30 mouse cellular contexts compared by ENCODE assay signal in the genomic region with DNA sequence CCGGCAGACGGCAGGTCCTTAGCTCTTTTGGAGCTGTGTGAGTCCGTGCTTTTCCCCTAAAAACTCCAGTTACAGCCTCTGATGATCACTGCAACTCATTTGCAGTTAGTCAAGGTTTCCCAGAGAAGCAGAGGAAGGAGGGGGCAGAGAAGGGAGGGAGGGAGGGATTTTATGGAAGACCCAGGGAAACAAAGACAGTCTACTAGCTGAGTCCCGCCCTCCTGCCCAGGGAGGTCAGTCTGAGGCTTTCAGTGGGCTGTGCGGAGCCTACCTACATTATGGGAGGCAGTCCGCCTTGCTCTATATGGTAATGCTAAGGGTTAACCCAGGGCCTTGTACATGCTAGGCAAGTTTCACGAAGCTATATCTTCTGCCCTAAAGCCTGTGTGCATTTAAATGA. TPM values are rescaled to one million over a fixed set of nuclear protein-coding genes. Genes with fewer than 3 reads are reported as not detected.
DNase-seq lines count a peak whose midpoint lies in the region; ATAC-seq lines count a peak whose summit lies in the region.
"Had no signal": no experiment of that assay in that cellular context is flagged by ENCODE, and none has a peak within 500 bp of the region (broad histone marks: within the 10 kb centered on the region; RNA-seq: fewer than 3 reads in every experiment).

No protein-coding gene starts in this region.

- H3K36me3 ChIP-seq in midbrain, embryonic 10.5 days, result no peaks in the 10 kb centered on the region
- no peaks in the 10 kb centered on the region for H3K36me3 ChIP-seq in midbrain, embryonic 14.5 days (ENCODE audit: control insufficient read depth, insufficient read depth, low read length)
- H3K36me3 ChIP-seq in limb, embryonic 11.5 days (ENCODE audit: control insufficient read depth, insufficient read depth, low read length), result no peaks in the 10 kb centered on the region
- H3K36me3 ChIP-seq: embryonic facial prominence, embryonic 15.5 days; heart, embryonic 13.5 days; hindbrain, embryonic 15.5 days; limb, embryonic 13.5 days; liver, embryonic 12.5 days; neural tube, embryonic 13.5 days; stomach, embryonic 15.5 days had no signal

- peaks cover 7% of the 10 kb centered on the region; the same call in 1 of the 2 replicates for H3K27me3 ChIP-seq in midbrain, embryonic 10.5 days (ENCODE audit: low read depth, poor library complexity, severe bottlenecking)
- no peaks in the 10 kb centered on the region for H3K27me3 ChIP-seq in midbrain, embryonic 14.5 days (ENCODE audit: control insufficient read depth, insufficient read depth, low read length)
- H3K27me3 ChIP-seq in limb, embryonic 11.5 days (ENCODE audit: control insufficient read depth, insufficient read depth, low read length), result no peaks in the 10 kb centered on the region
- H3K27me3 ChIP-seq: embryonic facial prominence, embryonic 15.5 days; heart, embryonic 13.5 days; hindbrain, embryonic 15.5 days; limb, embryonic 13.5 days; stomach, embryonic 15.5 days had no signal

- H3K9me3 ChIP-seq in midbrain, embryonic 10.5 days (replicated peaks), result no peaks in the 10 kb centered on the region
- H3K9me3 ChIP-seq in midbrain, embryonic 14.5 days (ENCODE audit: control insufficient read depth, low read length), result no peaks in the 10 kb centered on the region
- H3K9me3 ChIP-seq in limb, embryonic 11.5 days (ENCODE audit: control insufficient read depth, low read length), result no peaks in the 10 kb centered on the region
- H3K9me3 ChIP-seq: embryonic facial prominence, embryonic 15.5 days; heart, embryonic 13.5 days; hindbrain, embryonic 15.5 days; limb, embryonic 13.5 days; liver, embryonic 12.5 days; neural tube, embryonic 13.5 days; stomach, embryonic 15.5 days had no signal

- H3K4me3 ChIP-seq in midbrain, embryonic 10.5 days, result peak overlapping the region; percentile 12; the same call in 1 of the 2 replicates
- H3K4me3 ChIP-seq in midbrain, embryonic 14.5 days (replicated peaks; ENCODE audit: low read depth, low read length), result no peak overlapping the region
- no peak overlapping the region for H3K4me3 ChIP-seq in limb, embryonic 11.5 days (ENCODE audit: low read depth, low read length)
- H3K4me3 ChIP-seq: embryonic facial prominence, embryonic 15.5 days; heart, embryonic 13.5 days; hindbrain, embryonic 15.5 days; limb, embryonic 13.5 days; liver, embryonic 12.5 days; neural tube, embryonic 13.5 days; stomach, embryonic 15.5 days had no signal

- peak; percentile 42 for DNase-seq in heart, adult 11 months
- DNase-seq in heart, adult 9 months (ENCODE audit: low spot score in 2 of 2), result no peak
- no peak for DNase-seq in midbrain, embryonic 10.5 days (ENCODE audit: low spot score)
- no peak for DNase-seq in midbrain, embryonic 14.5 days
- DNase-seq in embryo, embryonic 11 days, result peak; percentile 42
- no peak for DNase-seq in limb, embryonic 11.5 days (ENCODE audit: low spot score)
- DNase-seq in spleen, postnatal 36 days (ENCODE audit: low spot score in 2 of 2), result no peak
- DNase-seq: adrenal gland, postnatal 25 days; cerebellum, adult 9-10 months; forebrain, postnatal 0 days; gastrocnemius, postnatal 14 days; heart, adult 18-20 months; heart, postnatal 14 days; lung, adult 2 months; lung, postnatal 14 days; right cerebral cortex, adult 18-20 months; right cerebral cortex, postnatal 4 days; thymus, adult 18-20 months; thymus, postnatal 36 days had no signal

- no peak overlapping the region for H3K4me2 ChIP-seq in midbrain, embryonic 14.5 days (ENCODE audit: low read length)
- H3K4me2 ChIP-seq in limb, embryonic 11.5 days (ENCODE audit: low read depth, severe bottlenecking), result no peak overlapping the region
- H3K4me2 ChIP-seq: embryonic facial prominence, embryonic 15.5 days; heart, embryonic 13.5 days; hindbrain, embryonic 15.5 days; limb, embryonic 13.5 days; liver, embryonic 12.5 days; neural tube, embryonic 13.5 days; stomach, embryonic 15.5 days had no signal

- no peak overlapping the region for H3K9ac ChIP-seq in midbrain, embryonic 14.5 days (replicated peaks; ENCODE audit: low read length)
- H3K9ac ChIP-seq in limb, embryonic 11.5 days (ENCODE audit: low read length), result no peak overlapping the region
- H3K9ac ChIP-seq: embryonic facial prominence, embryonic 15.5 days; forebrain, postnatal 0 days; heart, embryonic 13.5 days; hindbrain, embryonic 15.5 days; limb, embryonic 13.5 days; liver, embryonic 12.5 days; neural tube, embryonic 13.5 days; stomach, embryonic 15.5 days had no signal

- peaks cover 18% of the 10 kb centered on the region for H3K4me1 ChIP-seq in midbrain, embryonic 10.5 days
- H3K4me1 ChIP-seq in midbrain, embryonic 14.5 days (ENCODE audit: control insufficient read depth, insufficient read depth, low read length), result no peaks in the 10 kb centered on the region
- H3K4me1 ChIP-seq in limb, embryonic 11.5 days (ENCODE audit: control insufficient read depth, insufficient read depth, low read length), result 0 out of 2 replicates have a peak, but pooled peaks cover 3% of the 10 kb centered on the region
- H3K4me1 ChIP-seq: liver, embryonic 12.5 days; neural tube, embryonic 13.5 days; stomach, embryonic 15.5 days had no signal

- peak overlapping the region; percentile 70 for H3K27ac ChIP-seq in midbrain, embryonic 10.5 days (replicated peaks)
- no peak overlapping the region for H3K27ac ChIP-seq in midbrain, embryonic 14.5 days (replicated peaks; ENCODE audit: low read depth, low read length)
- no peak overlapping the region for H3K27ac ChIP-seq in limb, embryonic 11.5 days (replicated peaks; ENCODE audit: low read depth, low read length)
- H3K27ac ChIP-seq: embryonic facial prominence, embryonic 15.5 days; heart, embryonic 13.5 days; kidney, postnatal 0 days; limb, embryonic 13.5 days; liver, embryonic 12.5 days; neural tube, embryonic 13.5 days; stomach, embryonic 15.5 days had no signal

- 43% methylated on average over 7 of the region's 7 CpGs for WGBS in midbrain, embryonic 10.5 days
- WGBS in midbrain, embryonic 14.5 days, result 21% methylated on average over 7 of the region's 7 CpGs
- WGBS in limb, embryonic 11.5 days, result 43% methylated on average over 7 of the region's 7 CpGs

- no peak for ATAC-seq in midbrain, embryonic 14.5 days (ENCODE audit: low FRiP score, low TSS enrichment)
- 0 out of 2 replicates have a peak, but pooled peaks have one; percentile 60 for ATAC-seq in limb, embryonic 11.5 days (ENCODE audit: insufficient number of reproducible peaks, low FRiP score, low TSS enrichment, low read depth)
- ATAC-seq in erythroblast, adult 5-6 weeks (replicated peaks; ENCODE audit: low FRiP score, poor library complexity, severe bottlenecking), result no peak
- ATAC-seq: CD4-positive, CD25-positive, alpha-beta regulatory T cell, adult 4 months; forebrain, postnatal 0 days; intestine, postnatal 0 days; liver, embryonic 12.5 days had no signal

RNA-seq across cellular contexts. Expression of a gene that starts 9.9 kb away (rescaled TPM):
- 6.4 and 7.2 TPM in 2 replicates for polyA plus RNA-seq in midbrain, embryonic 10.5 days (2016; fragmentation: Nextera tagmentation; extraction: Ambion mirVana)
- polyA plus RNA-seq in midbrain, embryonic 14.5 days (2014; fragmentation: Nextera tagmentation; extraction: Ambion mirVana), result 1.2 and 1.7 TPM in 2 replicates
- 9.9 and 10.2 TPM in 2 replicates for polyA plus RNA-seq in limb, embryonic 11.5 days (2014; fragmentation: Nextera tagmentation; extraction: Ambion mirVana)
- total RNA-seq in erythroblast, adult 5-6 weeks (2015; ENCODE audit: low replicate concordance), result 0.58 and 6.9 TPM in 2 replicates
- total RNA-seq in erythroblast, adult 5-6 weeks (2017; ENCODE audit: low replicate concordance), result 2.8 and 4.8 TPM in 2 replicates

RNA-seq across cellular contexts. Expression of a gene that starts 52.0 kb away (rescaled TPM):
- polyA plus RNA-seq in midbrain, embryonic 10.5 days (2016; fragmentation: Nextera tagmentation; extraction: Ambion mirVana), result 28.0 and 29.3 TPM in 2 replicates
- polyA plus RNA-seq in midbrain, embryonic 14.5 days (2014; fragmentation: Nextera tagmentation; extraction: Ambion mirVana), result 44.1 and 44.7 TPM in 2 replicates
- polyA plus RNA-seq in limb, embryonic 11.5 days (2014; fragmentation: Nextera tagmentation; extraction: Ambion mirVana), result 39.5 and 42.2 TPM in 2 replicates
- 65.6 and 74.4 TPM in 2 replicates for total RNA-seq in erythroblast, adult 5-6 weeks (2015; ENCODE audit: low replicate concordance)
- total RNA-seq in erythroblast, adult 5-6 weeks (2017; ENCODE audit: low replicate concordance), result 52.6 and 91.2 TPM in 2 replicates

Comparison
In these comparisons a context has a peak if more than half of its experiments do, and no peak if none do; other contexts are left out.
1. DNase-seq: peak in heart, adult 11 months (single experiment) and embryo, embryonic 11 days (single experiment); none in heart, adult 9 months (0 of 2), midbrain, embryonic 10.5 days (single experiment), midbrain, embryonic 14.5 days (single experiment), limb, embryonic 11.5 days (single experiment) and spleen, postnatal 36 days (0 of 2).